Mouse (Mus musculus) testis, adult 2 months (tissue): ENCODE results near the gene Abracl. TPM values are rescaled to one million over a fixed set of nuclear protein-coding genes. Genes with fewer than 3 reads are reported as not detected.

Source experiments
- H3K27ac ChIP-seq: fragments of 200-500 bp; 2 replicates; pipeline ENCODE4 v1.5.1; 2012; ENCODE audit warnings: low read depth, low read length; ENCODE audit not compliant: control insufficient read depth, insufficient read depth
- H3K27me3 ChIP-seq: fragments of 200-500 bp; 2 replicates; pipeline ENCODE4 v1.6.1; 2012; ENCODE audit warnings: mild to moderate bottlenecking, low read length, moderate library complexity; ENCODE audit not compliant: control insufficient read depth, insufficient read depth
- H3K36me3 ChIP-seq: fragments of 200-500 bp; 2 replicates; pipeline ENCODE4 v1.6.1; 2012; ENCODE audit warnings: mild to moderate bottlenecking, low read length; ENCODE audit not compliant: control insufficient read depth, insufficient read depth
- H3K4me1 ChIP-seq: fragments of 200-500 bp; 2 replicates; pipeline ENCODE4 v1.6.1; 2012; ENCODE audit warnings: low read length; ENCODE audit not compliant: control insufficient read depth, insufficient read depth
- H3K4me3 ChIP-seq: fragments of 200-500 bp; 2 replicates; pipeline ENCODE4 v1.5.1; 2012; ENCODE audit warnings: low read depth, mild to moderate bottlenecking, low read length, moderate library complexity, mixed read lengths; ENCODE audit not compliant: control insufficient read depth
- POLR2A ChIP-seq: fragments of 200-500 bp; IDR thresholded peaks from 2 replicates; pipeline ENCODE4 v1.6.1; 2012; ENCODE audit warnings: low read depth, mild to moderate bottlenecking, inconsistent platforms, low read length, moderate library complexity; ENCODE audit not compliant: control insufficient read depth
- polyA plus RNA-seq: library from polyadenylated mRNA; depleted of rRNA; stranded (reverse); fragments of >200 nt; gene quantifications from 2 replicates; pipeline ENCODE4 v1.2.3, GENCODE M21; 2012; rRNA removed

The Abracl gene
- polyA plus RNA-seq, 1 experiment, result 6.9 TPM

GRCm38 (mm10) chr10:17966090-17966489, 57.0 kb downstream of the Abracl start:
- TF ChIP-seq POLR2A, result no peak
- Histone ChIP-seq H3K27ac (no peak overlapping the region), H3K4me1 (no peaks in the 10 kb centered on the region), H3K27me3 (no peaks in the 10 kb centered on the region), H3K36me3 (no peaks in the 10 kb centered on the region), H3K4me3 (no peak overlapping the region)

Other genes starting within 250 kb of the Abracl start
- gene Txlnb, start 227.1 kb downstream of the Abracl start, polyA plus RNA-seq, result 0.53 and 0.61 TPM in 2 replicates
- 9.7 and 10.9 TPM in 2 replicates for gene Heca, start 75.2 kb downstream of the Abracl start, polyA plus RNA-seq
- 52.8 and 58.2 TPM in 2 replicates for gene Reps1, start 32.6 kb upstream of the Abracl start, polyA plus RNA-seq
- gene Ect2l, start 187.6 kb upstream of the Abracl start, polyA plus RNA-seq, result 0.16 and 0.43 TPM in 2 replicates
- 84.1 and 90.1 TPM in 2 replicates for gene Ccdc28a, start 211.7 kb upstream of the Abracl start, polyA plus RNA-seq